Mouse (Mus musculus): ENCODE results near the gene Kti12.
A peak's percentile ranks its signal among the peaks of the same experiment; 100 is the strongest.

The Kti12 gene

GRCm38 (mm10) chr4:108847715-108848504 is at the start of gene Kti12:
Gene Kti12 (plus strand): TSS chr4:108847785.
- peak; percentile 76 to 84 for DNase-seq (ENCODE audit: low spot score in 2 of 2)

DNA sequence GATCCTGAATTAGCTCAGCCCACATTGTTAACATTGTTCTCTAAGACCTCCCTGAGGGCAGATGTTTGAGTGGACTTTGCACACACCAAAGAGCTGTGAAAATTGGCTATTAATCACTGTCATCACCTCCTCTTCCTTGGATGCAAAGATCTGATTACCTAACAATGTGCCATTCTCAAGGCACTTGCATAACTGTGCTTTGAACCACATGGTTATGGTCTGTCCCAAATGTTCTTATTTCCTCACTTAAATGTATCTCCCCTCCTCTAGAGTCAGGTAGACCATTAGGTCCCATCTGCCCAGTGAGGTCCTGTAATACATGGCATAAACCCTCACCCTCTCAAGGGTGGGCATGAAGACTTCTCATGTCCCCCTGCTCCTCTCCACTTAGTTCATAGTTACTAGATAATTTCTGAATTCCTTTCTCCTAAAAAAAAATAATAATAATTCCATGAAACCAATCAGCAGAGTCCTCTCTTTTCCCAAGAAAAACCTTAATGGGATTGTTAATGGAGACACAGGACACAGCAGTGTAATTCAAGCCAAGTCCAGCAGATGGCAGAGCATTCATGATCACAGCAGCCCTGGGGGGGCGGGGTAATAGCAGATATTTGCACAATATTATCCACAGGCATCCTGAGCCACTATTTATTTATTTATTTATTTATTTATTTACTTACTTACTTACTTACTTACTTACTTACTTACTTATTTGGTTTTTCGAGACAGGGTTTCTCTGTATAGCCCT is 49.3 kb upstream of the Kti12 start:
- peak; percentile 28 to 47 for DNase-seq (ENCODE audit: low spot score in 2 of 2)

DNA sequence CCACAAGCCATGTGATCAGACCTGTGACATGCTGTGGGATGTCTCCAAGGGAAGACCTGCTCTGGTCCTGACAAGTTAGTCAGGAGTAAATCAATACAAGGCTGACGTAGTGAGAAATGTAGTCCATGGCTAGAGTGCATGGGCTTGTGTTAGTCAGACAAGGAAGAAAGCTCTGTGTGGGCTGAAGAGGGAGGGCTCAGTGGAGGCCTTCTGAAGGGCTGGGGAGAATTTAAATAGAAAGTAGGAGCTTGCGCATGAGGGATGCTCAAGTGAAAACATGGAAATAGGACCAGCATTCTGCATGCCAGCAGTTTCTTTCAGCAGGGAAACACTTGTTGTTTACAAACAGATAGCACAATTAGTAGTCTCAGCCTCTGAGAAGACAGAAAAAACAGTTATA is 44.0 kb upstream of the Kti12 start:
- no peak for DNase-seq (ENCODE audit: low spot score in 2 of 2)

DNA sequence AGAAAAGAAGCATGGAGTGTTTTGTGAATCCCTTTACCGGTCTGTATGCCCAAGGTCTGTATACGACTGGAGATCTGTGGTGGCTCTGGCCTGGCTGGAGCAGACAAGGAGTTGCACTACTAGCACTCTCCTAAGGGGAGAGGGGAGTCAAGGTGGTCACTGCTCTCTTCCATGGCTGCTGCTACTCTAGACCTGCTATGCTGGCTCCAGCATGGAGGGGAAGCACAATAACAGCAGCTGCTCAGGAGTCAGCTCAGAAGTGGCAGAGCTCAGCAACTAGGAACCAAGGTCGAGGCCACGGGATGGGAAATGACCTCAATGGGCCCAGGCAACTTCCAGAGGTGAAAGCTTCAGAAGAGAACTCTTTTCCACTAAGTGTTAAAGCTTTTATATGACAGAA is 36.4 kb upstream of the Kti12 start:
- no peak for DNase-seq (ENCODE audit: low spot score in 2 of 2)

- DNase-seq (ENCODE audit: low spot score in 2 of 2), result no peak
Observed at GRCm38 (mm10) chr4:108811550-108811949, 36.0 kb upstream of the Kti12 start.

DNA sequence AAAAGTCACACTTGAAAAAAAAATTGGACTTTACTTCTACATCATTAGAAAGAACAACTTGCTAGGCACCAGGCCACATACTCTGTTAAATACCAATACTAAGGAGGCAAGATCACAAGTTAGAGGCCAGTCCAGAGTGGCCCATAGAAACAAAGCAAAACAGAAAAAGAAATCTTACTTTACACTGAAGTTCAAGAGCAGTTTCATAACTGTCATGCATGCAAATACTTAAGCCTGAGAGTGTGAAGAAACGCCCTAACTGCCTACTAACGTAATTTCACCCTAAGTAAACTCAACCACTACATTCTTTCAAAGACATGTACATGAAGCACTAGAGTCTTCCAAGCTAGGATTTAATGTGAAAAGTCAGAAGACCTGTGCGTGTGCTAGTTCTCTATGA is 21.9 kb upstream of the Kti12 start:
- no peak for DNase-seq (ENCODE audit: low spot score in 2 of 2)

GRCm38 (mm10) chr4:108826096-108826495 is 21.5 kb upstream of the Kti12 start:
- no peak for DNase-seq (ENCODE audit: low spot score in 2 of 2)

DNA sequence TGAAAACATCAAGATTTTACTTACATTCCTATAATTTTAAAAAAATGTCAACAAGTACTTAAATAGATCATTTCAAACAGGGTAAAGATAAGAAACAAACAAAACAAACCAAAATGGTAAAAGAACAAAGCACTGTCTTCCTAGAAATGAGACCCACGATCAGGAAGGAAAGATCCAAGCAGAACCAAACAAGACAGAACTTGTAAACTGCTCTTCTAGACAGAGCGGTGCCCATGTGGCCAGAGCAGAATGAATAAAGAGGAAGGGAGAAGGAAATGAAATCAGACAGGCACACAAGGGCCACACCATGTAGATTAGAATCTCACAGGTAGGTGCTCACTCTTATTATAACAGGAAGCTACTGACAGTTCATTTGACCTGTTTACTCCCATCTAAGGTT is 20.9 kb upstream of the Kti12 start:
- DNase-seq (ENCODE audit: low spot score in 2 of 2), result no peak

GRCm38 (mm10) chr4:108830698-108831097 is 16.9 kb upstream of the Kti12 start:
- DNase-seq (ENCODE audit: low spot score in 2 of 2), result no peak

GRCm38 (mm10) chr4:108832916-108833827 is 14.4 kb upstream of the Kti12 start, which contains the start of gene Btf3l4:
Gene Btf3l4 (minus strand): TSS chr4:108833614.
- DNase-seq (ENCODE audit: low spot score in 2 of 2), result peak; percentile 87 to 90

- DNase-seq (ENCODE audit: low spot score in 2 of 2), result no peak
Observed at GRCm38 (mm10) chr4:108833828-108834114, 13.8 kb upstream of the Kti12 start.

DNA sequence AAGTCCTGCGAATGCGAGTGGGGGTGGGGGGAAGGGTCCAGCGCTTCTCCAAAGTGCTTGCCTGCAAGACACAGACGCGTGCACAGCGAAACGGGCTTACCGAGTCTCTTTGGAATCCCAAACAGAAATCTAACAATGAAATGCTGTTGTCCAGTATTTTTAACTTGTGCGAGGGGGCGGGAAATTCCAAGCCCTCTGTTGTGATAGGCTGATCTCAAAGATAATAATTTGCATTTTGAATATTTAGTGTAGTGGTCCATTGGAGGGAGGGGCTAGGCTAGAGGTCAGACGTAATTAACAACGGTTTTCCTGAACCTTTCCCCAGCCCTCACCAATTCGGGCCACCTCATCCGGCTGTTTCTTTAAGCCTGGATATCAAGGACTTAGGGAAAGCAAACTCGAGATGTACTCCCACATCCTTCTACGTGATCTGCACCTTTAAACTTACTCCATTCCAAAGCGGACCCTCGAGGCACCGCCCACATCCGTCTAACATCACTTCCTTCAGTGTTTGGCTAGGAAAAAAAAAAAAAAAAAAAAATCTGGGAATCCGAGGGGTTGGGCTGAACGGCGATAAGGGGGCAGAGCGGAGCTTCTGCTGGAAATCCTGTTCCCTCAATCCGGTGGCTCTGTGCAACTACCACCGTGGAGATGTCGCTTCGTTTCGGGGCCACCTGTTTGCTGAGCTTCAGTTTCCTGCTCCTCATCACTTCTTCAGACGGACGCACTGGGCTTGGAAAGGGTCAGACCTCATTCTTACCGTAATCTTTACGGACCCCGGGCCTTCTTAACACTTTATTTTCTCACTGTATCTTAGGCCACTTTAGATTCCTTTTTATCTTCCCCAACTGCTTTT is 13.2 kb upstream of the Kti12 start, which contains the start of gene Txndc12:
Txndc12 (plus strand) TSS at position 487 of the 856 bp plus-strand sequence.
- peak; percentile 80 to 82 for DNase-seq (ENCODE audit: low spot score in 2 of 2)

- DNase-seq (ENCODE audit: low spot score in 2 of 2), result no peak
Observed at GRCm38 (mm10) chr4:108834971-108835311, 12.6 kb upstream of the Kti12 start.

DNA sequence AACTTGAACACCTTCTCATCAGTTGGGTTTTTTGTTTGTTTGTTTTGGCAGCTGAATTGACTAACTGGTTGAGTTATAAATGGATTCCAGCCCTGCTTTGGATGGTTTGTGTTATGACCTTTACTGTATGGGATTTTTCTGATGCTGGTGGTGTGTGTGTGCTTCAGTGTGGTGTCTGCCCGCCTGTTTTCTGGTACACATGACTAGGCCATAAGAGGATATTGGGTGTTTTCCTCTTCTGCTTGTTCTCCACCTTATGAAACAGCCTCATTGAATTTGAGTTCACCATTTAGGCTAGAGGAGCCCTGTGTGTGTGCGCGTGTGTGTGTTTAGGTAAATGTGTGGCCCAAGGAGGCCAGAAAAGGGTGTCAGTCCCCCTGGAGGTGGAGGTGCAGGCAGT is 12.1 kb upstream of the Kti12 start:
- no peak for DNase-seq (ENCODE audit: low spot score in 2 of 2)

- DNase-seq (ENCODE audit: low spot score in 2 of 2), result peak in 1 of 2 experiments; percentile 27
Observed at GRCm38 (mm10) chr4:108838031-108838430, 9.6 kb upstream of the Kti12 start.

GRCm38 (mm10) chr4:108841920-108842578 is 5.5 kb upstream of the Kti12 start:
- DNase-seq (ENCODE audit: low spot score in 2 of 2), result no peak

DNA sequence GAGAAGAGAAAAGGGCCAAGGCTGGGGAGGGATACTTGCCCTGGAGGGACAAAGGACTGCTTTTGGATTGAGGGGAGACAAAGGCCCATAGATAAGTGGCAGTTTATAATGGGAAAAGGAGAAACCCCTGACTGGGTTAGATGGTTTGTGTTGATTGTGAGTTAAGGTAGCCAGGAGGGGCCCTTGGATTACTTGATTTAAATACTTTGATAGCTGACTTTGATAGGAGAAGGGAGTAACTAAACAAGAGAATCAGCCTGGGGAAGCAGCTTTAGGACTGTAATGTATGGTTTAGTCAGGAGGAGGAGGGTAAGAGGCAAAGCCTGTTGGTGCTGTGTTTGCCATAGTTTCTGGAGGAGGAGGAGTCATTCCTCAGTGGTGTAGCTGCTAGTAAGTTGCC is 4.2 kb upstream of the Kti12 start:
- DNase-seq (ENCODE audit: low spot score in 2 of 2), result no peak

- no peak for DNase-seq (ENCODE audit: low spot score in 2 of 2)
Observed at GRCm38 (mm10) chr4:108845824-108846569, 1.6 kb upstream of the Kti12 start.

DNA sequence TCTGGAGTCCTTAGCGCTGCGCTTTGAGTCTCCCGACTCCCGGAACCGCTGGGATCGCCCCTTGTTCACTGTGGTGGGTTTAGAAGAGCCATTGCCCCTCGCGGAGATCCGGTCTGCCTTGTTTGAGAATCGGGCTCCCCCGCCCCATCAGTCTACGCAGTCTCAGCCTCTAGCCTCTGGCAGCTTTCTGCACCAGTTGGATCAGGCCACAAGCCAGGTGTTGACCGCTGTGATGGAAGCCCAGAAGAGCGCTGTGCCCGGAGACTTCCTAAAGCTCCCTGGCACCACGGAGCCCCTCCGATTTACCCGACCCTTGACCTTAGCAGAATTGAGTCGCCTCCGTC is 892 bp downstream of the Kti12 start, which contains the start of gene A730015C16Rik:
A730015C16Rik (minus strand) TSS at position 115 of the 344 bp plus-strand sequence.
- DNase-seq (ENCODE audit: low spot score in 2 of 2), result peak in 1 of 2 experiments; percentile 12

DNA sequence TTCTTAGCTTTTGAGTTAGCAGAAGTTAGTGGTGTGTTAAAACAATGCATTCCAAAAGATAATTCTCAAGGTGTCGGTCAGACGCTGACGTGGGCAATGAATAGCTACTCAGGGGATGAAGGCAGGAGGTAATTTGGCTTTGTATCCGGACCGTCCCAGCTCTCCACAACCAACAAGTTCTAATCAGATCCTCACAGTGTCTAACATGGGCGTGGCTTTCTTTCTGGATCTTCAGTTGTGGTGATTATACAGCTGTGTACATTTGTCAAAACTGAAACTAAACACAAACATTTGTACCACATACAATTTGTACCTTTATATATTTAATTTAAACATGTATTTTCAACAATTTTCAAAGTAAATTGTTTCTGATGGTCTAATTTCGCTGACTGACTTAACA is 19.2 kb downstream of the Kti12 start:
- DNase-seq (ENCODE audit: low spot score in 2 of 2), result no peak

Measured in right cerebral cortex, postnatal 36 days (tissue).